Mouse (Mus musculus): Measurements from ENCODE around the gene Opcml. TPM values are rescaled to one million over a fixed set of nuclear protein-coding genes. Genes with fewer than 3 reads are reported as not detected.
A peak's percentile ranks its signal among the peaks of the same experiment; 100 is the strongest.

Gene Opcml
- polyA plus RNA-seq, 1 experiment from 2014 or later: 0.97 TPM

- no peak for TF ChIP-seq CTCF (IDR thresholded peaks at IDR 0.05; ENCODE audit: low read depth)
- DNase-seq (ENCODE audit: low spot score) (no peak), ATAC-seq (replicated peaks; ENCODE audit: low FRiP score, low read depth) (no peak)
- Histone ChIP-seq H3K4me1 (replicated peaks; ENCODE audit: insufficient read depth, low read length) (no peaks in the 10 kb centered on the region), H3K27ac (no peak overlapping the region), H3K27me3 (ENCODE audit: insufficient read depth, low read length) (no peaks in the 10 kb centered on the region), H3K9ac (ENCODE audit: low read depth, low read length) (no peak overlapping the region), H3K36me3 (ENCODE audit: insufficient read depth, low read length) (no peaks in the 10 kb centered on the region), H3K4me3 (replicated peaks; ENCODE audit: low read depth, low read length) (no peak overlapping the region), H3K9me3 (replicated peaks; ENCODE audit: low read length) (no peaks in the 10 kb centered on the region), H3K4me2 (ENCODE audit: low read length) (no peak overlapping the region)
- WGBS: 100% methylated on average over 1 of the region's 1 CpGs
Observed at GRCm38 (mm10) chr9:28621939-28622338, 831.4 kb downstream of the Opcml start.

- Histone ChIP-seq H3K27me3 (ENCODE audit: insufficient read depth, low read length) (no peaks in the 10 kb centered on the region), H3K9me3 (replicated peaks; ENCODE audit: low read length) (no peaks in the 10 kb centered on the region), H3K36me3 (ENCODE audit: insufficient read depth, low read length) (no peaks in the 10 kb centered on the region), H3K4me3 (replicated peaks; ENCODE audit: low read depth, low read length) (no peak overlapping the region), H3K4me2 (ENCODE audit: low read length) (no peak overlapping the region), H3K27ac (no peak overlapping the region), H3K4me1 (replicated peaks; ENCODE audit: insufficient read depth, low read length) (no peaks in the 10 kb centered on the region), H3K9ac (ENCODE audit: low read depth, low read length) (no peak overlapping the region)
- TF ChIP-seq CTCF (IDR thresholded peaks at IDR 0.05; ENCODE audit: low read depth): no peak
- ATAC-seq (replicated peaks; ENCODE audit: low FRiP score, low read depth) (no peak), DNase-seq (ENCODE audit: low spot score) (peak; percentile 3)
- WGBS: 18% methylated on average over 10 of the region's 10 CpGs
Observed at GRCm38 (mm10) chr9:28624870-28625269, 834.3 kb downstream of the Opcml start.

GRCm38 (mm10) chr9:28642766-28643165 is 852.2 kb downstream of the Opcml start:
- no peak overlapping the region for H3K9ac ChIP-seq (ENCODE audit: low read depth, low read length)
- H3K27ac ChIP-seq: no peak overlapping the region
- TF ChIP-seq CTCF (IDR thresholded peaks at IDR 0.05; ENCODE audit: low read depth): no peak
- no peak overlapping the region for H3K4me2 ChIP-seq (ENCODE audit: low read length)
- H3K36me3 ChIP-seq (ENCODE audit: insufficient read depth, low read length): no peaks in the 10 kb centered on the region
- H3K27me3 ChIP-seq (ENCODE audit: insufficient read depth, low read length): no peaks in the 10 kb centered on the region
- no peaks in the 10 kb centered on the region for H3K4me1 ChIP-seq (replicated peaks; ENCODE audit: insufficient read depth, low read length)
- DNase-seq (ENCODE audit: low spot score) (no peak), ATAC-seq (replicated peaks; ENCODE audit: low FRiP score, low read depth) (no peak)
- no peak overlapping the region for H3K4me3 ChIP-seq (replicated peaks; ENCODE audit: low read depth, low read length)
- H3K9me3 ChIP-seq (replicated peaks; ENCODE audit: low read length): no peaks in the 10 kb centered on the region

GRCm38 (mm10) chr9:28644063-28644462 is 853.5 kb downstream of the Opcml start:
- no peak for ATAC-seq (replicated peaks; ENCODE audit: low FRiP score, low read depth)
- Histone ChIP-seq H3K4me1 (replicated peaks; ENCODE audit: insufficient read depth, low read length) (no peaks in the 10 kb centered on the region), H3K4me3 (replicated peaks; ENCODE audit: low read depth, low read length) (no peak overlapping the region), H3K27ac (no peak overlapping the region), H3K9ac (ENCODE audit: low read depth, low read length) (no peak overlapping the region), H3K4me2 (ENCODE audit: low read length) (no peak overlapping the region), H3K9me3 (replicated peaks; ENCODE audit: low read length) (no peaks in the 10 kb centered on the region), H3K36me3 (ENCODE audit: insufficient read depth, low read length) (no peaks in the 10 kb centered on the region), H3K27me3 (ENCODE audit: insufficient read depth, low read length) (no peaks in the 10 kb centered on the region)
- no peak for TF ChIP-seq CTCF (IDR thresholded peaks at IDR 0.05; ENCODE audit: low read depth)
- DNase-seq (ENCODE audit: low spot score): no peak
- WGBS: 63% methylated on average over 2 of the region's 2 CpGs

- TF ChIP-seq CTCF (IDR thresholded peaks at IDR 0.05; ENCODE audit: low read depth): no peak
- ATAC-seq (replicated peaks; ENCODE audit: low FRiP score, low read depth) (no peak), DNase-seq (ENCODE audit: low spot score) (no peak)
- H3K36me3 ChIP-seq (ENCODE audit: insufficient read depth, low read length): no peaks in the 10 kb centered on the region
- no peak overlapping the region for H3K4me2 ChIP-seq (ENCODE audit: low read length)
- H3K27me3 ChIP-seq (ENCODE audit: insufficient read depth, low read length): no peaks in the 10 kb centered on the region
- no peak overlapping the region for H3K4me3 ChIP-seq (replicated peaks; ENCODE audit: low read depth, low read length)
- 68% methylated on average over 4 of the region's 4 CpGs for WGBS
- no peak overlapping the region for H3K27ac ChIP-seq
- no peaks in the 10 kb centered on the region for H3K9me3 ChIP-seq (replicated peaks; ENCODE audit: low read length)
- no peak overlapping the region for H3K9ac ChIP-seq (ENCODE audit: low read depth, low read length)
- no peaks in the 10 kb centered on the region for H3K4me1 ChIP-seq (replicated peaks; ENCODE audit: insufficient read depth, low read length)
Observed at GRCm38 (mm10) chr9:28650089-28650488, 859.5 kb downstream of the Opcml start.

- no peak for TF ChIP-seq CTCF (IDR thresholded peaks at IDR 0.05; ENCODE audit: low read depth)
Observed at GRCm38 (mm10) chr9:28659996-28660395, 869.4 kb downstream of the Opcml start.

GRCm38 (mm10) chr9:28662882-28663281 is 872.3 kb downstream of the Opcml start:
- H3K4me2 ChIP-seq (ENCODE audit: low read length): no peak overlapping the region
- H3K4me3 ChIP-seq (replicated peaks; ENCODE audit: low read depth, low read length): no peak overlapping the region
- no peaks in the 10 kb centered on the region for H3K9me3 ChIP-seq (replicated peaks; ENCODE audit: low read length)
- DNase-seq (ENCODE audit: low spot score) (no peak), ATAC-seq (replicated peaks; ENCODE audit: low FRiP score, low read depth) (no peak)
- H3K27me3 ChIP-seq (ENCODE audit: insufficient read depth, low read length): no peaks in the 10 kb centered on the region
- no peak overlapping the region for H3K9ac ChIP-seq (ENCODE audit: low read depth, low read length)
- H3K27ac ChIP-seq: no peak overlapping the region
- WGBS: 86% methylated on average over 3 of the region's 3 CpGs
- H3K4me1 ChIP-seq (replicated peaks; ENCODE audit: insufficient read depth, low read length): no peaks in the 10 kb centered on the region
- no peaks in the 10 kb centered on the region for H3K36me3 ChIP-seq (ENCODE audit: insufficient read depth, low read length)
- TF ChIP-seq CTCF (IDR thresholded peaks at IDR 0.05; ENCODE audit: low read depth): no peak

More at GRCm38 (mm10) chr9:28659996-28660395, 869.4 kb downstream of the Opcml start:
- Histone ChIP-seq H3K4me1 (replicated peaks; ENCODE audit: insufficient read depth, low read length) (no peaks in the 10 kb centered on the region), H3K27me3 (ENCODE audit: insufficient read depth, low read length) (no peaks in the 10 kb centered on the region), H3K4me2 (ENCODE audit: low read length) (no peak overlapping the region), H3K27ac (no peak overlapping the region), H3K9ac (ENCODE audit: low read depth, low read length) (no peak overlapping the region), H3K9me3 (replicated peaks; ENCODE audit: low read length) (no peaks in the 10 kb centered on the region), H3K4me3 (replicated peaks; ENCODE audit: low read depth, low read length) (no peak overlapping the region), H3K36me3 (ENCODE audit: insufficient read depth, low read length) (no peaks in the 10 kb centered on the region)
- no peak for DNase-seq (ENCODE audit: low spot score)
- ATAC-seq (replicated peaks; ENCODE audit: low FRiP score, low read depth): no peak
- WGBS: 49% methylated on average over 2 of the region's 2 CpGs

All from kidney, postnatal 0 days (tissue).